Mouse (Mus musculus): ENCODE data around the gene Pdzd2. TPM values are rescaled to one million over a fixed set of nuclear protein-coding genes. Genes with fewer than 3 reads are reported as not detected.

Pdzd2 gene
- polyA plus RNA-seq, 1 experiment, result 4.6 TPM

- Histone ChIP-seq H3K4me1 (ENCODE audit: control insufficient read depth, insufficient read depth, low read length) (no peaks in the 10 kb centered on the region), H3K27ac (ENCODE audit: control insufficient read depth, insufficient read depth, low read depth, low read length, poor library complexity) (no peak overlapping the region), H3K4me3 (replicated peaks; ENCODE audit: control insufficient read depth, low read depth, low read length) (no peak overlapping the region)
- TF ChIP-seq POLR2A (IDR thresholded peaks at IDR 0.05; ENCODE audit: borderline replicate concordance, control insufficient read depth, low read depth, low read length) (no peak), CTCF (IDR thresholded peaks at IDR 0.05; ENCODE audit: control insufficient read depth, insufficient read depth, low read length) (no peak)
- WGBS, result 79% methylated on average over 6 of the region's 6 CpGs
Measured at GRCm38 (mm10) chr15:12679996-12680395, 59.7 kb downstream of the Pdzd2 start.

GRCm38 (mm10) chr15:12678540-12679112, 61.1 kb downstream of the Pdzd2 start:
- Histone ChIP-seq H3K4me3 (replicated peaks; ENCODE audit: control insufficient read depth, low read depth, low read length) (no peak overlapping the region), H3K27ac (ENCODE audit: control insufficient read depth, insufficient read depth, low read depth, low read length, poor library complexity) (no peak overlapping the region), H3K4me1 (ENCODE audit: control insufficient read depth, insufficient read depth, low read length) (no peaks in the 10 kb centered on the region)
- no peak for TF ChIP-seq CTCF (IDR thresholded peaks at IDR 0.05; ENCODE audit: control insufficient read depth, insufficient read depth, low read length)
- no peak for TF ChIP-seq POLR2A (IDR thresholded peaks at IDR 0.05; ENCODE audit: borderline replicate concordance, control insufficient read depth, low read depth, low read length)
- WGBS, result 71% methylated on average over 2 of the region's 2 CpGs

GRCm38 (mm10) chr15:12675366-12675765, 64.4 kb downstream of the Pdzd2 start:
- Histone ChIP-seq H3K4me1 (ENCODE audit: control insufficient read depth, insufficient read depth, low read length) (no peaks in the 10 kb centered on the region), H3K4me3 (replicated peaks; ENCODE audit: control insufficient read depth, low read depth, low read length) (no peak overlapping the region), H3K27ac (ENCODE audit: control insufficient read depth, insufficient read depth, low read depth, low read length, poor library complexity) (no peak overlapping the region)
- TF ChIP-seq CTCF (IDR thresholded peaks at IDR 0.05; ENCODE audit: control insufficient read depth, insufficient read depth, low read length), result no peak
- TF ChIP-seq POLR2A (IDR thresholded peaks at IDR 0.05; ENCODE audit: borderline replicate concordance, control insufficient read depth, low read depth, low read length), result no peak
- WGBS, result 71% methylated on average over 3 of the region's 3 CpGs

- Histone ChIP-seq H3K4me3 (replicated peaks; ENCODE audit: control insufficient read depth, low read depth, low read length) (no peak overlapping the region), H3K27ac (ENCODE audit: control insufficient read depth, insufficient read depth, low read depth, low read length, poor library complexity) (no peak overlapping the region), H3K4me1 (ENCODE audit: control insufficient read depth, insufficient read depth, low read length) (no peaks in the 10 kb centered on the region)
- 72% methylated on average over 5 of the region's 5 CpGs for WGBS
- TF ChIP-seq POLR2A (IDR thresholded peaks at IDR 0.05; ENCODE audit: borderline replicate concordance, control insufficient read depth, low read depth, low read length) (no peak), CTCF (IDR thresholded peaks at IDR 0.05; ENCODE audit: control insufficient read depth, insufficient read depth, low read length) (no peak)
Measured at GRCm38 (mm10) chr15:12674026-12674425, 65.7 kb downstream of the Pdzd2 start.

- Histone ChIP-seq H3K4me3 (replicated peaks; ENCODE audit: control insufficient read depth, low read depth, low read length) (peak overlapping the region; percentile 36), H3K27ac (ENCODE audit: control insufficient read depth, insufficient read depth, low read depth, low read length, poor library complexity) (no peak overlapping the region; the same call in 1 of the 2 replicates), H3K4me1 (ENCODE audit: control insufficient read depth, insufficient read depth, low read length) (no peaks in the 10 kb centered on the region)
- WGBS, result 50% methylated on average over 21 of the region's 21 CpGs
- no peak for TF ChIP-seq POLR2A (IDR thresholded peaks at IDR 0.05; ENCODE audit: borderline replicate concordance, control insufficient read depth, low read depth, low read length)
- TF ChIP-seq CTCF (IDR thresholded peaks at IDR 0.05; ENCODE audit: control insufficient read depth, insufficient read depth, low read length), result no peak
Measured at GRCm38 (mm10) chr15:12667760-12668520, 71.8 kb downstream of the Pdzd2 start.

GRCm38 (mm10) chr15:12665946-12666345, 73.8 kb downstream of the Pdzd2 start:
- no peaks in the 10 kb centered on the region for H3K4me1 ChIP-seq (ENCODE audit: control insufficient read depth, insufficient read depth, low read length)
- no peak overlapping the region for H3K4me3 ChIP-seq (replicated peaks; ENCODE audit: control insufficient read depth, low read depth, low read length)
- no peak for TF ChIP-seq POLR2A (IDR thresholded peaks at IDR 0.05; ENCODE audit: borderline replicate concordance, control insufficient read depth, low read depth, low read length)
- no peak for TF ChIP-seq CTCF (IDR thresholded peaks at IDR 0.05; ENCODE audit: control insufficient read depth, insufficient read depth, low read length)
- WGBS, result 85% methylated on average over 6 of the region's 6 CpGs
- H3K27ac ChIP-seq (ENCODE audit: control insufficient read depth, insufficient read depth, low read depth, low read length, poor library complexity), result no peak overlapping the region

GRCm38 (mm10) chr15:12663351-12663750, 76.4 kb downstream of the Pdzd2 start:
- Histone ChIP-seq H3K4me3 (replicated peaks; ENCODE audit: control insufficient read depth, low read depth, low read length) (no peak overlapping the region), H3K4me1 (ENCODE audit: control insufficient read depth, insufficient read depth, low read length) (no peaks in the 10 kb centered on the region), H3K27ac (ENCODE audit: control insufficient read depth, insufficient read depth, low read depth, low read length, poor library complexity) (no peak overlapping the region)
- WGBS, result 82% methylated on average over 9 of the region's 9 CpGs
- TF ChIP-seq CTCF (IDR thresholded peaks at IDR 0.05; ENCODE audit: control insufficient read depth, insufficient read depth, low read length), result no peak
- no peak for TF ChIP-seq POLR2A (IDR thresholded peaks at IDR 0.05; ENCODE audit: borderline replicate concordance, control insufficient read depth, low read depth, low read length)

- no peak overlapping the region for H3K4me3 ChIP-seq (replicated peaks; ENCODE audit: control insufficient read depth, low read depth, low read length)
- H3K4me1 ChIP-seq (ENCODE audit: control insufficient read depth, insufficient read depth, low read length), result no peaks in the 10 kb centered on the region
- no peak overlapping the region for H3K27ac ChIP-seq (ENCODE audit: control insufficient read depth, insufficient read depth, low read depth, low read length, poor library complexity)
- TF ChIP-seq POLR2A (IDR thresholded peaks at IDR 0.05; ENCODE audit: borderline replicate concordance, control insufficient read depth, low read depth, low read length), result no peak
- TF ChIP-seq CTCF (IDR thresholded peaks at IDR 0.05; ENCODE audit: control insufficient read depth, insufficient read depth, low read length), result no peak
- WGBS, result 89% methylated on average over 9 of the region's 9 CpGs
Measured at GRCm38 (mm10) chr15:12660320-12660719, 79.4 kb downstream of the Pdzd2 start.

Data from bone marrow, adult 2 months (tissue).